Mouse (Mus musculus) heart, postnatal 36 days (tissue): ENCODE measurements at regions not wholly inside any gene's neighbourhood (a gene's known extent, or its start where the extent isn't known, plus 50 kb on each side); places are given as distances from the start of the nearest gene placed in this dataset.

Experiments used
- DNase-seq, 2 experiments: peaks; one replicate each; pipeline ENCODE4 v3.0.0; 2021 to 2022
- intact Hi-C: fragments of 180-260 bp; cut with DNase I; formaldehyde crosslinking; loops from one replicate; pipeline ENCODE4 v1.15.1; 2025

- intact Hi-C loops: no loop called here
- peak; percentile 1 to 13 for DNase-seq
Observed at GRCm38 (mm10) chr5:116914876-116915275, 201.0 kb downstream of the Suds3 start.

- intact Hi-C loops: no loop called here
- no peak for DNase-seq
Observed at GRCm38 (mm10) chr5:116900846-116901245, 215.1 kb downstream of the Suds3 start.

- DNase-seq: no peak
- intact Hi-C loops: no loop called here
Observed at GRCm38 (mm10) chr5:116897391-116897790, 218.5 kb downstream of the Suds3 start.

- intact Hi-C loops: no loop called here
- DNase-seq: no peak
Observed at GRCm38 (mm10) chr5:116895036-116895783, 220.7 kb downstream of the Suds3 start.

- peak in 1 of 2 experiments; percentile 4 for DNase-seq
- intact Hi-C loops: loop anchor here (1.0 kb wide), 2 partner anchors 143 to 175 kb away; no protein-coding TSS in a partner anchor
Observed at GRCm38 (mm10) chr5:116894575-116894974, 221.3 kb downstream of the Suds3 start.

GRCm38 (mm10) chr5:116892877-116893276, 223.0 kb downstream of the Suds3 start:
- intact Hi-C loops: no loop called here
- DNase-seq: no peak

- intact Hi-C loops: no loop called here
- DNase-seq: no peak
Observed at GRCm38 (mm10) chr5:116889224-116889623, 226.7 kb downstream of the Suds3 start.

GRCm38 (mm10) chr5:116886181-116887136, 229.5 kb downstream of the Suds3 start:
- intact Hi-C loops: no loop called here
- DNase-seq: no peak

- DNase-seq: no peak
- intact Hi-C loops: no loop called here
Observed at GRCm38 (mm10) chr5:116879761-116880160, 236.2 kb downstream of the Suds3 start.

- intact Hi-C loops: no loop called here
- no peak for DNase-seq
Observed at GRCm38 (mm10) chr5:116874941-116875340, 241.0 kb downstream of the Suds3 start.

GRCm38 (mm10) chr5:116868115-116868514, 247.8 kb downstream of the Suds3 start:
- no peak for DNase-seq
- intact Hi-C loops: no loop called here

GRCm38 (mm10) chr5:116864275-116864674, 251.6 kb downstream of the Suds3 start:
- intact Hi-C loops: no loop called here
- no peak for DNase-seq

- intact Hi-C loops: no loop called here
- DNase-seq: no peak
Observed at GRCm38 (mm10) chr5:116852691-116853090, 261.1 kb upstream of the Srrm4 start.

- intact Hi-C loops: no loop called here
- DNase-seq: no peak
Observed at GRCm38 (mm10) chr5:116831874-116832273, 240.3 kb upstream of the Srrm4 start.

- intact Hi-C loops: no loop called here
- no peak for DNase-seq
Observed at GRCm38 (mm10) chr5:116829771-116830170, 238.2 kb upstream of the Srrm4 start.

- DNase-seq: no peak
- intact Hi-C loops: no loop called here
Observed at GRCm38 (mm10) chr5:116823260-116823659, 231.6 kb upstream of the Srrm4 start.

- intact Hi-C loops: no loop called here
- DNase-seq: no peak
Observed at GRCm38 (mm10) chr5:116822141-116822540, 230.5 kb upstream of the Srrm4 start.

GRCm38 (mm10) chr5:116809799-116810198, 218.2 kb upstream of the Srrm4 start:
- intact Hi-C loops: no loop called here
- DNase-seq: no peak

GRCm38 (mm10) chr5:116809001-116809759, 217.6 kb upstream of the Srrm4 start:
- intact Hi-C loops: no loop called here
- no peak for DNase-seq

GRCm38 (mm10) chr5:116797460-116797859, 205.8 kb upstream of the Srrm4 start:
- no peak for DNase-seq
- intact Hi-C loops: no loop called here

- DNase-seq: no peak
- intact Hi-C loops: no loop called here
Observed at GRCm38 (mm10) chr5:116795169-116795568, 203.6 kb upstream of the Srrm4 start.
